Mouse (Mus musculus) neural tube, embryonic 10.5 days (tissue): ENCODE results near the gene Prkrip1.
A peak's percentile ranks its signal among the peaks of the same experiment; 100 is the strongest.

Experiments used
- DNase-seq: peaks from one replicate; pipeline ENCODE4 v3.0.0-alpha.2; 2017; ENCODE audit warnings: low spot score; ENCODE audit errors: extremely low spot score

Gene Prkrip1

DNA sequence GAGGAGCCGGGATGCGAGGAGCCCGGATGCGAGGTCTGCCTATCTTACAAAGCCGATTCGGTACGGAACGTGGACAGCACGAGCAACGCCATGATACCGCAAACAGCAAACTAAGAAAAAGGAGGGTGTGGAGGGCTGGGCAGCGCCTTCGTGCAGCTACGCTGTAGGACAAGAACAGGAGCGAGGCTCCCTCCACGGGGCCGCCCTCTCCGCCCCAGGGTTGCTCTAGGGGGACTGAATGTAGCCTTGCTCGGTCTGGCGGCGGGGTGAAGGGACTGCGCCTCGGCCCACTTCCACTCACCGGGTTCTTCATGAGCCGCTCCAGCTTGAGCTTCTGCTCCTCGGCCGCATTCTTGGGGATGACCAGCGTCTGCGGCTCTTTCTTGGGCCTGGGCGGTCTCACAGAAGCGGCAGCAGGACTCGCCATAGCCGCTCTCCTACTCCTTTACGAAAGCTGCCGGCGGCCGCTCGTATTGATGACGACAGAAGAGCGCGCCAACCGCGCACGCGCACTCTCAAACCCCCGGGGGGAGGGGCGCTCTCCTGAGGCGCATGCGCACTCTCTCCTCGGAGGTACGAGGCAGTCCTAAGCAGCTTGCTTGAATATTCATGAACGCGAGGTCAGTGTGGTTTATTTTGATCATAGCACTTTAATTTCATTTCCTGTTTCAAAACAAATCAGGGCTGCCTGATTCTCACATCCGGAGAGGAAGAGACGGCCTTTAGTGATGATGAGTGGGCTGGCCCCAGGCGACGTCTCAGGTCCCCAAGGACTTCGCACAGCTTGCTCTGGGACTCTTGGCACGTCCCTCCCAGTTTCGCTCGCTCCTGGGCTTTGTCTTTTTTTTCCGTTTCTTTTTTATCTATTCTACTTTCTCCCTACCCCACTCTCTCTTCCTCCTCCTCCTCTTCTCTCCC is at the start of gene Prkrip1:
Gene Prkrip1 (minus strand): TSS at position 490 of the 918 bp plus-strand sequence.
- DNase-seq, result peak; percentile 97

DNA sequence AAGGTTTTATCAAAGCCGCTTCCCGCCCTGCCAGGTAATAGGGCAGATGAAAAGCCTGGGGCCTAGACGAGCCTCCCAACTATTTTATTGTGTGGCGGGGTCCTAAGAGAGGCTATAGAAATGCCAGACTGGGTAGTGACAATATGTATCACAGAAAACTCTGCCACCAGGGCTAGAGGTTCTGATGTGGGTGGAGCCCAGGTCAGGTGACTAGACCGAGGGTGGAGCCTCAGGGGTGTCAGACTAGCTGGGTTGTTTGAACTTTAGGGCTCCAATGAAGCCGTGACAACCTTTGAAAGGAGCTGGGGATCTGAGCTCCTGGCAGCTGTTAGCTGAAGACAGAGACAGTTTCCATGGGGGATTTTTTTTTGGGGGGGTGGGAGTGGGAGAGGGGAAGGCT is 49.7 kb upstream of the Prkrip1 start:
- DNase-seq, result no peak

DNA sequence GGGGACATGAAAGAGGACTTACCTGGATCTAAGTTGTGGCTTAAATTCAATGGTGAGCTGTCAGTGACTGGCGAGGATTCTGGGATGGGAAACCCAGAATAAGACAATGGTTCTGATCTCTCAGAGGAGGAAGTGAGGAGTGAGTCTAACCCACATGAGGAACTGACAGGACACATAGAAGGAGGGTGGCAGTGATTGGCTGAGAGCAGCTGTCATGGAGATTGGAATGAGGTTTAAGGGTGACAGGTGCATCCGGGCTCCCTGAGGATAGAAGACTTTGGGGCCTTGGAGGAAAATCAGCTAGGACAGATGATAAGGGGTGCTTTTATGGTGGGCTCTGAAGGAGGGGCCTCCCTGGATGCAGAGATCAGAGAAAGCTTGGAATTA is 47.7 kb upstream of the Prkrip1 start, which contains the start of gene Sh2b2:
Gene Sh2b2 (minus strand): TSS at position 105 of the 387 bp plus-strand sequence.
- no peak for DNase-seq

DNA sequence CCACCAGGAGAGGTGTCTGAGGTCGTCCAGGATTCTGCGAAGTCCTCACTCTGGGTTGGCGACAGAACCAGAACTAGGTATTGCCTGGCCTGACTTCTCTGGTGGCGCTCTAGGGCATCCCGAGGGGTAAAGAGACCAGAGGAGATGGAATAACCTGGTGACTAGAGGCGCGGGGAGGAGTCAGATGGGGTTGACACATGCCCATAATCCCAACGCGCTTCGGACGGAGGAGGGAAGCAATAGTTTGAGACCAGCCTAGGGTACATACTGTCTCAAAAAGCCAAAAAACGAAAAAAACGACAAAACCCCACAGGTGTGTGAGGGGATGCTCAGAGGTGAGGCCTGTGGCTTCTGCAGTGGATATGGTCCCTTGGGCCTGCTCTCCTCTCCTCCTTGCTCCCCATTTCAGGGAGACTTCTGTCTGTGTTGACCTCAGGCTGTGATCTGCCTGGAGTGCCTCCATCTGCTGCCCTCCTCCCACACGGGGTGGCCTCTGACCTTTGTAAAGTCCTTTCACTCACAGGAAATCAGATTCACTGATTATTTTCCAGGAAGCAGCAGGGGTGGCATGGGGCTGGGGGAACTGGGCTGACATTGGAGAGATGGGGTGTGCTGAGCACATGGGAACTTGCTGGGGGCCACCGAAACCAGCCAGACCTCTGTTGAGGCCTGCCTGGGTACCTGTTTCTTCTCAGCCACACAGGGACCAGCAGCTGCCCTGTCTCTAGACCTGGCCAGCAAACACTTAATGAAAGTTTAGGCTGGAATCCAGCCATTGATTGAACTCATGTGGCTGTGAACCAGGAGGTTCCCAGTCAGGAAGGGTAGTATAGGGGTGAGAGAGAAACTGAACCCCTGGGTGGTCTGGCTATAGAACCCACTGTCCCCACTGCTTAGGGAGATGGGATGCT is 47.0 kb upstream of the Prkrip1 start:
- peak; percentile 36 for DNase-seq

DNA sequence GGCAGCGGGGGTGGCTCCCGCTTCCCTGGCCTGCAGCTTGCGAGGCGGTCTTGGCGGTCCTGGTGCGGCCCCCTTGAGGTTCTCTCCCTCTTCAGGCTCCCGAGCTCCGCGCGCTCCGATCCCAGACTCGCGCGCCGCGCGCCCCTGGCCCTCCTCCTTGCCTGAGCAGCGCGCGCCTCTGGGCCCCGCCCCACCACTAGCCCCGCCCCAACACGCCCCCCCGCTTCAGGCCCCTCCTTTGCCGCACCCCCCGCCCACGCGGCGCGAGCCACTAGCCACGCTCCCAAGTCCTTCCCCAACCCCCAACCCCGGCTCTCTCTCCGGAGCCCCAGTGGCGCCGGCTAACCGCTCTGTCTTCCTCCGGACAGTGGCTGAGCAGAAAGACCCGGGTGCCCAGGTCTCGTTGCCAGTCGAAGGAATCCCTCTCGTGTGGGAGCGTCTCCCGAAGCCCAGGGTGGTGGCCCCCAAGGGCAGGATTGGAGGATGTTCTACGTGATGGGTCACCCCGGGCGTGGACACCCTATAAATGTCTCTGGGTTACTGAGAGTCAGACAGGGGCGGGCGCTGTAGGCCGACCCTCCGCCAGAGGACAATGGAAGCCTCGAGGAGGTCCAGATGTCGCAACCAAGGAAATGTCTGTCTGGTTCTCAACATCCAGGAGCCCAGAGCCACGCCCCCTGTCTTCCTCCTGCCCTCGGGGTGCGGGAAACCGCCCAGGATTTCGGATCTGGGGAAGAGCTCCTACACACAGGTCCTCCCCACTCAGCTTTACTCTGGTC is 46.2 kb upstream of the Prkrip1 start:
- DNase-seq, result peak; percentile 89

DNA sequence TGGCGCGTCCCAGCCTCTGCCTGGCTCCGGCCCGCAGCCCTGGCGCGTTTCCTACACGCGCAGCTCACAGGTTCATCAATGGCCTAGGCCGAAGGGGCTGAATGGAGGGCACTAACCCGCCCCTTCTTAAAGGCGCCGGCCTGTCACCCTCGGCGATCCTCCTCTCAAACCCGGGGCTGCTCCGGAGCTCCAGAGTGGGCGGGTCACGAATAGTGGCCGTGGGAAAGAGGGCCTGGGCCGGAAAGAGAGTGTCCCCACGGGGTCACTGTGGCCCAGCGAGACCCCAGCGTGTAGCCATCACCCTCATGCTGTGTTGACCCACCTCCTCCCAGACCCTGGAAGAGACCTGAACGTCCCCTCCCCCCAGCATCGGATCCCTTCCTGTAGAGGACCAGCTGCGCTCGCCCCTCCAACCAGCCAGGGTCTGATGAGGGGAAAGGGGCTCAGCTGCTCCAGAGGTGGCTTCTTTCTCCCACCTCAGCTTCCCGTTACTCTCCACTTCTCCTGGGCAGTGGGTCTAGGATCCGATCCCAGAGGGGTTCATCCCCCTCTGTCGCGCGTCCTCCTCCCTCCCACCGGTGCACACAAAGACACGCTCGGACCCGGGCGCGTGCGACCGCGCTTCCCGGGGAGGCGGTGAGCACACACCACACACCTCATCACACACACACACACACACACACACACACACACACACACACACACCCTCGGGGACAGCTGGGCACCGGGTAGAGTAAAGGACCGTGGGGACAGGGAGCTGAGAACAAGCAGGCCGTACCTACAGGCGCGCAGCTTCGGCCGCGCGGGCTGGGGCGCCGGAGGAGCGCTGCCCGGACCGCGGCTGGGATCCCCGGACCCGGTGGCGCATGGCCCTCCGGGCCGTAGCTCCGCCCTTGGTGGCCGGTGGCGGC is 45.3 kb upstream of the Prkrip1 start:
- peak; percentile 72 for DNase-seq

DNA sequence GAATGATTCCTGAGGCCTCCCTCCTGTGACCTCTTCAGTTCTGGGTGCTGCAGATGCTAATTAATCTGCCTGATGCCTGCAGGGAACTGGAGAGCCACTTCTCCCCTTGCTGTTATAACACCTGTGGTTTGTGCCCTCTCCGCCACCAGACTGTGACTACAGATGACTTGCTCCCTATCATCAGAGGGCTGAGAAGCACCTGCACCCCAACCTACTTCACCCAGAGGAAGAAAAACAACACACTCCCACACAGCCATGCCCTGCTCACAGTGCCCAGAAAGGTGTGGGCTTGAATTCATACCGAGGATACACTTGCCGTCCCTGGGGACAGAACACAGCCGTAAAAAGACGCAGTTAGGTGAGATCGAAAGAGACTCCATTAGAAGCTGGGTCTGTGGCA is 42.4 kb upstream of the Prkrip1 start:
- DNase-seq, result no peak

DNA sequence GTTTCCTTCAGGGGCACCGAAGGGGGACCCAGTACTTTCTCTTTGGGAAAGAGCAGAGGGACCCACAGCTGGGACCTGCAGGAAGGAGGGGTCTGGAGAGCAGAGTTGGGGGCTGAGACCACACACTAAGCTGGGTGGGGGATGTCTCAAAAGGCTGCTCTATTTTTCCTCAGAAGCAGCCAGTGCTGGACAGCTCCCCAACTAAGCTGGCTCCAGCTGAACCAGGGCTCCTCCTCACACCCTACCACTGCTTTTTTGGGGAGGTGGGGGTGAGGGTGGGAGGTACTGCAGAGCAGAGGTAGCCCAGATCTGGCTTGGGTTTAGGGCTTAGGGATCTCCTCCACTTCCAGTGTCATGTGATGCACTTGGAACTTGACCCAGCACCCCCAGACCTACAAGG is 41.6 kb upstream of the Prkrip1 start:
- DNase-seq, result no peak

DNA sequence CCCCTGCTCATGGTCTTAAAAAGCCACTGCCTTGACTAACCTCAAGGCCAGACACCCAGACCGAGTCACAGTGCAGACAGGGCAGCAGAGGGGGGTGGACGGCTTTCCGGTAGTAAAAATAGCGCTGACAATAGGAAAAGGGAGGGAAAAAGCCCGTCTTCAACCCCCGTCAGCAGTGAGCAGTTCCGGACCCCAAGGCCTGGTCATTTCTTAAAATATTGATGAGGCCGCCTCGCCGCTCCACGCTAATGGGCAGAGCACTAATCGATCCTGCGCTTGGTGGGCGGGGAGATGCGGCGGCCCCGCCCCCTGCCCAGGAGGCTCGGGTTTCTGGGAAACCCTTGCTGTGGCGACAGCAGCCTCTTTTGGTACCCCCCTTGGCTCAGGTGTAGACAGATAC is 38.8 kb upstream of the Prkrip1 start:
- no peak for DNase-seq

DNA sequence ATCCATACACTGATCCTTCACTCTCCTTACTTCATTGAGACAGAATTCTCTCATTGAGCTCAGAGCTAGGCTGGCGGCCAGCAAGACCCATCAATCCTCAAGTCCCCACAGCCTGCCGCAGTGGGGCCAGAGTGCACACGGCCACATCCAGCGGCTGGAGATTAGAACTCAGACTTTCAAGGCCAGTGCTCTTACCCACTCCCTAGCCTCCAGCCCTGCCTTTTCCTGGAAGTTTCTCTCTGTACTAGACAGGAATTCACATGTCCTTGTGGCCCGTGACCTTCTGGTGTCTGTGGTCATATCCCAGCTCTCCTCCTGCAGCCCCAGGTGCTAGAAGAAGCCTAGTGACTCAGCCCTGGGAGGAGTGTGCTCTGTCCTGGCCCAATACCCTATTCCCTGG is 37.8 kb upstream of the Prkrip1 start:
- DNase-seq, result no peak

DNA sequence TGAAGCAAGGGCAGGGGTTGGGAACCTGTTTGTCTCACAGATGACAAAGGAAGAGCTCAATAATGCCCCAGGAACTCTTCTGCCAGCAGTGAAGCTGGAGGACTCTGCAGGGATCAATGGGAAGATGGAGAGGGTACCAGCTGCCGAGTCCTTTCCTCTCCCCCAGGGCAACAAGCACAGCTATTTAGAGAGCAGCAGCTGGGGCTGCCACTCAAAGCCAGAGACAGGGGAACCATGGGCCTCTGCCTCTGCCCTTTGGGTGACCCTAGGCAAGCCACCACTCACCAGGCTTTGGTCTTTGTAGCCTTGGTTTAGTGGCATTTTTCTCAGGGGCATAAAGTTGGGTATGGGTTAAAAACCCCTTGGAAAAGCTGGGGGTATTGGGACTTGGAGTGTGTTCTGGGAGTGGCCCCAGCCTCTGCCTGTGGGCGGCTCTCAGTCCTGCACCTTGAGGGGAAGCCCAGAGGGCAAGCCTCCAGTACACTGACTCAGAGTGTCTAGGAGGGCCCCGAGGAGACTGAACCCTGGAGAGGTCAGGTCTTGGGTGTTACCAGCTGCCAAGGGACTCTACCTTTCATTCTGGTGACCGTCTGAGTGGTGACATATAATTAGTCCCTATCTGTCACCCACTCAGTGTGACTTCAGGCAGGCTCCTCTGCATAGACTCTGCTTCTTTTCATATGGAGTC is 31.7 kb upstream of the Prkrip1 start:
- DNase-seq, result no peak

DNA sequence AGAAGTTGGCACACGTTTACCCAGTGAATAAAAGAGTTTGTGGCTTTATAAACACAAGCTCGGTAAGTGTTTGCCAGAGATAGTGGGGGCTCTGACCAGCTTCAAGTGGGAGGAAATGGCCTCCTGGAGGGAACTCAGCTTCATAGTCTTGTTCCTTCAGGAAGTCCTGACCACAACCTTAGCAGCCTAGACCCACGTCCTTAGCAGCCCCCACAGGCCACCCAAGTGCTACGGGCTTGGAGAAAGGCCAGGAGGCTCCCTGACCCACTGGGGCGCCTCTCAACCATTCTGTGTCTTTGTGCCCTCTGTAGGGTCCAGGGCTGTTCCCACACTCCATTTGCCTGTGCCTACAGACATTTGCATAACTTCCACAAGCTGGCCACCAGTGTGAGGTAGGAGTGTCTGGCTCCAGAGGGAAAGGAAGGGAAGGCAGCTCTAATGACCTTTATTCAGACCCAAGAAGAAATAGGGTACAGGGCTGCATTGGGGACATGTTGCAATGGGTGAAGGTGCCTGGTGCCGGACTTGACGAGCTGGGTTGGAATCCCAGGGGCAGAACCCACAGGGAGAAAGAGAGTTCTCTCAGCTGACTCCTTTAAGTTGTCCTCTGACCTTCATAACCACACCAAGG is 27.6 kb upstream of the Prkrip1 start:
- no peak for DNase-seq

DNA sequence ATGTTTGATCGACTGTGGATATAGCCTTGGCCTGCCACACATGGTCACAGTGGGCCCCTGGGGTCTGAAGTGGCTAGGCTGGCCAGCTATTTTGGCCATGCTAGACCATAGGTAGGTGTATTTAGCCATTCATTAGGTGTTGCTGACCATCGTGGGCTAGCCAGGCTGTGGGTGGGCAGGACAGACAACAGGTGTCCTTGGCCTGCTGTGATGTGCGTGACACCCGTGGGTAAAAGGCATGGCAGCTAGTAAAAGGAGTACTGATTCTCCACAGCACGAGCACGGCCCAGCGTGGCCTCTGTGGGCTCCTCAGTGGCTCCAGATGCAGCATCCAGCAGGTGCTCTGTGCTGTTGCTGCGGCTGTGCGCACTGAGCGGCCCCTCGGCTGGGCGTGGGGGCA is 19.8 kb upstream of the Prkrip1 start:
- no peak for DNase-seq

DNA sequence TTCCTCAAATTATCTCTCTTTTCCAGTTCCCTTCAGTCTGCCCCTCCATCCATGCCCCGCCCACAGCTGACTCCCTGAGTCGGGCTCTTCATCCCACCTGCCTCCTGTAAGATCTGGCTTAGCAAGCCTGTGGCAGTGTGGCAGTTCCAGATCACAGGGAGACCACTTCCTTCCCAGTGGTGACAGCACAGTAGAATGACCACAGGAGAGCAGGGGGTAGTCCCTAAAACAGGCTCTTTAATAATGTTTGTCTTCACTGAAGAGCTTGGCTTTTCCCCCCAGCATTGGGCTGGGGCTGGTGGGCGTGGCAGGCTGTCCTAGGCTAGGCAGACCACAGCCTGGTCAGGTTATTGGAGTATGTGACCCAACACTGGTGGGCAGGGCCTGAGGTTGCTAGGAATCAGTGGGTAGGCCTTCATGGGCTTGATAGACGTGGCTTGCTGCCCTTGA is 19.2 kb upstream of the Prkrip1 start:
- no peak for DNase-seq

DNA sequence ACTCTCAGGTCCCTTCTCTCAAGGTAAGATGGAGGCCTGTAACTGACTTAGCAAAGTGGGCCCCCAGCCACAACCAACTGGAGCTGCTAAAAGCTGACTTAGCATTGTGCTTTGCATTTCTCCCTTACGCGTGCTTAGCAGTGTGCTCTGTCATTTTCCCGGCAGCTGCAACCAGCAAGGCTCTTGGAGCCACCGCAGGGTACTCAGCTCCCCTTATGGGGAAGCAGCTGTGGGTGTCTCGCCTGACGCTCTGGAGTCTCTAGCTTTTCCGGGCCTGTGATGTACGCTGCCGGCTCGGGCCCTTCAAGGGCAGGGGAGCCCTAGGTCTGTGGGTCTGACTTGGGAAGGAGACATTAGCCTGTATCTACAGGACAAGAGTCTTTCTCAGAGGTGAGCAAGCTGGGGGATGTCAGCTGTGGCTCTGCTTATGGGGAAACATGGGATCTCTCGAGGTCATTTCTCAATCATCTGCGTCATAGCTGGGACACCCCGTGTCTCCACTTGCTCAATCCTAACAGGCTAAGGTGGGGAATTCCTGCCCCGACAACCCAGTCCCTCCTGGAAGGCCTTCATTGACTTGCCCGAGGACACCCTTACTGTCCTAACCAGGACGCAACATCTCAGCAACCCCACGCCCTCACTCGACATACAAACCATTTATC is 18.4 kb upstream of the Prkrip1 start:
- DNase-seq, result no peak

DNA sequence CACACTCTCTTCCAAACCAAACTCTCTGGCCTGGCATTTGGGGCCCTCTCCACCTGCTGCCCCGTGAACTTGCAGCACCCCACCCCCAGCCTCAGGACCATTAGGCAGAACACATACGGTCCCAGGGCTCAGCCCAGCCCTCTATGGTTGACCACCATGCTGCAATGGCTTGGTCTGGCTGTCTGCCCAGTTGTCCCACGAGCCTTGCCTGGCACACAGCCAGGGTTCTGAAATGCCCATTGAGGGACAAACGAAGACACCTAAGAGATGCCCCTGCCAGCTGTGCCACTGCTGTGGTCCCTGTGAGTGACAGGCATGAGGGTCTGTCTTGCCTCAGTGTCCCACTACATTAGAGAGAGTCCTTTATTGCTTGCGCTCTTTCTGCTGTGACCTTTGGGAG is 17.2 kb upstream of the Prkrip1 start:
- DNase-seq, result no peak

DNA sequence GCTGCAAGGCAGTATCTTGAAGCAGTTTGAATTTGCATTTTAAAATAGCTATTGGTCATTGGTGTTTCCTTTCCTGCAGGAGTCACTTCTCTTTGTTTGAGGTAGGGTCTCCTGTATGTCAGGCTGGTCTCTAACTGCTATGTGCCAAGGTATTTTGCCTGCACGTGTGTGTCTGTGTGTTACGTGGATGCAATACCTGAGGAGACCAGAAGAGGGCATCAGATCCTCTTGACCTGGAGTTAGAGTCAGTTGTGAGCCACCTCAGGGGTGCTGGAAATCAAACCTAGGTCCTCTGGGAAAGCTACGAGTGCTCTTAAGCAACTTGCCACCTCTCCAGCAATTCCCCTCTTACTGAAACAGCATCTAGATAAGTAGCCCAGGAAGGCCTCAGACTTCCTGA is 16.4 kb upstream of the Prkrip1 start:
- DNase-seq, result no peak

DNA sequence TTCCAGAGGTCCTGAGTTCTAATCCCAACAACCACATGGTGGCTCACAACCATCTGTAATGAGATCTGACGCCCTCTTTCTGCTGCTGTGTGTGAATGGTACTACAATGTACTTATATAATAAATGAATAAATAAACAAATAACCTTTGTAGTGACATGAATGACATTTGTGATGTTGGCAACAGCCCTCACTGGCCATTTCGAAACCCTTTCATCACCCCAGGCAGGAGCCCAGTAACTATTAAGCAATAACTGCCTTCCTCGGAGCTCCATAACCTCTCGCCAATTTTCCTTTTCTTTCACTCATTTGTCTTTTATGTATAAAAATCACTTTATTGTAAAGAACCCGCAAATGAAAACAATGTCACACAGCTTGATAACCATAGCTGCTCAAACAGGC is 15.0 kb upstream of the Prkrip1 start:
- DNase-seq, result no peak

DNA sequence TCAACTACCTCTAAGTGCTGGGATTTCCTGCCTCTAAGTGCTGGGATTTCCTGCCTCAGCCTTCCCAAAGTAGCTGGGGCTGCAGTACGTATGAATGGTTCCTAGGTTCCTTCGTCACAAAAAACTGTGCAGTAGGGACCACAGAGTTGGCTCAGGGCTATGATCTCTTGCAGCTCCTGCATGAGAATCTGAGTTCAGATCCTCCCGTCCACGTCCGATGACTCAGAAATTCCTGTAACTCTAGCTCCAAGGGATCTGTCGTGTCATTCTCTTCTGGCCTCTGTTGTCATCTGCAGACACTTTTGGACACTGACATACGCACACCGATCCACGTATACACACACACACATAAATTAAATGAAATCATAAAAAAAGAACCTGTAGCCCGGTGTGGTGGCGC is 14.0 kb upstream of the Prkrip1 start:
- DNase-seq, result no peak
